Mouse (Mus musculus) retina, adult 2 months (tissue): ENCODE measurements around the gene Tceal1.
"Not testable (repeated sequence)": the region's sequence is repeated elsewhere in the genome, so short reads cannot be mapped to it uniquely, and the experiment has no call there.

Source experiments
- DNase-seq: peaks from one replicate; pipeline ENCODE4 v3.0.0-alpha.2; 2012; ENCODE audit warnings: low read depth, low spot score

Gene Tceal1

DNA sequence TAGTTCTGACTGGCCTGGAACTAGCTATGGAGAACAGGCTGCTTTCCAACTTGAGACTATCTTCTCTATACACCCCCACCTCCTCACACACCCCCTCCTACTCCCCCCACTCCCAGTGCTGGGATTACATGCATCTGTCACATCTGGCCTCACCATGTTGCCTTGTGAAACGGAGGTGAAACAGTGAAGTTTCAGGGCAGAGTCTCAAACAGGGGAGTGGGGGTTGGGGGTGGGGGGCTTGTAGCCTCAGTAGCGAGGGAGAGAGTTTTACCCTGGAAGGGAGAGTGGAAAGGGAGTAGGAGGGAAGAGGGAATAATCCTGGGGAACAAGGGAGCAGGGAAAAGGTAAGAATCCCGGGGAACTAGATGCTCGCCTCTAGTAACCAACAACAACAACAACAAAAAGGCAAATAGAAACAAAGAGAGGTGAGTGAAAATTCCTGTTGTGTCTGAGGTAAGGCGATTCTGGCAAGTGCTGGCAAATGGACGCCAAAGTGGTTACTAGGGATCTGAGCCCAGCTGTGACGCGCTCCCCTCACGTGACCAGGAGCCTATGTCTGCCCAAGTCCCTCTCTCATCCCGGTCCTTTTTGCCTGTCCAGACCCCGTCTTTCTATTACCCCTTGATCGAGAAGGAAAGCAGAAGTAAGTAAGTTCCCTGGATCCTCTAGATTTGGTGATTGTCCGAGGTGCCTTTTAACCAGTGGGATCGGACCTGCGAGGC, at the start of gene Tceal1:
Gene Tceal1, plus strand, starts transcription at position 537 of the 722 bp plus-strand sequence.
- DNase-seq, result peak; percentile 38

DNA sequence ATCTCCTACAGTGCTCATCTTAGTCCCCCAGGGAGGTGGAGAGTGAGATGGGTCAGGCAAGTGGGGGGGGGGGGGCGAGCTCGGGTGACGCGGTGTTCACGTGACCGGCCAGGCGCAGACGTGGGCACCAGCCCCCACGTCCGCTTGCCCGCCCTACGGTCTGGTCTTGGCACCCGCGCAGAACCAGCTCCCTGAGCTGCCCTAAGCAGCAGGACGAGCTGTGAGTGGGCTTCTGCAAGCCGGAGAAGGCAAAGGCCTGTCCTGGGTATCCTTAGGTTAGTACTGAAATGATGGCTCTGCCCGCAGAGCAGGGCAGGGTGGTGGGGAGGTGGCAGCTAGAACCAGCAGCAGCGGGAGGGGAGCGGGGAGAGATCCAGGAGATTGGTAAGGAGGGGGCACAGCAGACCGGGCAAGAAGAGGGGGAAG, 41.5 kb upstream of the Tceal1 start:
- DNase-seq, result peak; percentile 23

DNA sequence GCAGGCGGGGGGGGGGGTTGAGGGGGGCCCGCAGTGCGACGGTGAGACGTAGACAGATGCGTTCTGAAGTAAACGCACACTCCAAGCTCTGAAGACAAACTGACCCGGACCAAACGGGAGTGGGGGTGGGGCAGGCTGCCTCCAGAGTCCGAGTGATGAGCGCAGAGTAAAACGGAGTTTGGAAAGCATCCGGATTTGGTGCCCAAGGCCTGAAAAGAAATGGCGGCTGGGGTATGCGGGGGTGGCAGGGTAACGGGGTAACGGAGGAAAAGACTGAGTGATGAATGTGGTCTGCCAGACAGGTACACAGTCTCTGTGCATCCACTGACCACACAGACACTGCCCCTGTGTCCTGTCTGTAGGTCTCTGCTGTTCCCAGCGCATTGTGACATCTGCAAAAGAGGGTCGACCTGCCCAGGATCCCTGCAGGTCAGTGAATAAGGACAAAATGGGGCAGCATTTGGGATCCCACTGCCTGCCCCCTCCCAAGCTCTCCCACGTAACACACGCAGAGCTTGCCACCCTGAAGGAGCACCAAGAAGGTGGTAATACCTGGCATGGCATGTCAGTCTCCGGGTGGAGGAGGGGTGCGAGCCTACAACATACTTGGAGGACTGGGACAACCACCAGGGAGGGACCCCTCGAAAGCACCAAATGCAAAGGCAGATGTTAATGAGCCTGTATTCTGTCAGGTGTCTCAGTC, 40.9 kb upstream of the Tceal1 start:
- not testable (repeated sequence) for DNase-seq

GRCm38 (mm10) chrX:136668794-136669193, 39.0 kb upstream of the Tceal1 start:
- DNase-seq, result no peak

DNA sequence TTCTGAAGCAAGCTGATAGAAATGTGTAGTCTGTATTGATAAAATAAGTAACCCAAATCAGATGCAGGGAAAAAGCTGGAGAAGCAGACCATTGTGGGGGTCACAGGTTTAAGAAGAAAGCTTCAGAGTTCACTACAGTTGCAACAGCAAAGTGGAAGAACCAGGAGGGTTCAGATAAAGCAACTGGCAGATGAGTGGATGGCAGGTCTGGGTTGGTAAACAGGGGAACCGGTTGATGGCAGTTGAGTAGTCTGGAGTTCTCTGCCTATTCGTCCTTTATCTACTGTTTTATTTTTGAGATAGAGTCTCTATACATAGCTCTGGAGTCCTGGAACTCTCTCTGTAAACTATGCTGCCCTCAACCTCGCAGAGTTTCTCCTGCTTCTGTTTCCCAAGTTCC, 26.8 kb upstream of the Tceal1 start:
- DNase-seq, result no peak

- not testable (repeated sequence) for DNase-seq
These were observed 16.0 kb upstream of the Tceal1 start for GRCm38 (mm10) chrX:136691606-136692293.

- no peak for DNase-seq
These were observed 15.5 kb upstream of the Tceal1 start for GRCm38 (mm10) chrX:136692294-136692675.

GRCm38 (mm10) chrX:136693196-136693595, 14.6 kb upstream of the Tceal1 start:
- no peak for DNase-seq

DNA sequence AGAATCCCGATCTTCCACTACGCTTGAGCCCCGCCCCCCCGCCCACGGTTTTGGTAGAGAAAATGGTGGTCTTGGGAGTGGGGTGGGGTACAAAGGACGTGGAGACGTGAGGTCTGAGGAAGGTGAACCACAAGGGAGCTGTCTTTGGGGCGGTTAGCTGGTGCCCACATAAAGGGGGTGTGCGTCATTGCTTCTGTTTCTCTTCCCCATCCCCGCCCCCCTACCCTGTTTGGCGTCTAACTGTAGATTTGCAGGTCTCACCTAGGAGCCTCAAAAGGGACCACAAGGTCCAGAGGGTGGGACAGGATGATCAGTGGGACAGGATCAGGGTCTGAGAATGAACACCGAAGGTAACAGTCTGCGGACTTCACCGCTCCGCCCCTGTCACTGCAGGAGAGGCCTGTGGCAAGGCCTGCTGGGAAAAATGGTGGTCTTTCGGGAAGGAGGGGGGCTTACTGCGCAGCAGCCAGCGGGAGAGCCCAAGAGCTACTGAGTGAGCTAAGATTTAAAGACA, 443 bp downstream of the Tceal1 start:
- no peak for DNase-seq

GRCm38 (mm10) chrX:136708782-136709181, 1.0 kb downstream of the Tceal1 start:
- no peak for DNase-seq

- not testable (repeated sequence) for DNase-seq
These were observed 7.1 kb downstream of the Tceal1 start for GRCm38 (mm10) chrX:136714742-136715474.

- no peak for DNase-seq
These were observed 24.2 kb downstream of the Tceal1 start for GRCm38 (mm10) chrX:136732016-136732415.

GRCm38 (mm10) chrX:136740087-136740790, 32.5 kb downstream of the Tceal1 start:
- DNase-seq, result no peak

DNA sequence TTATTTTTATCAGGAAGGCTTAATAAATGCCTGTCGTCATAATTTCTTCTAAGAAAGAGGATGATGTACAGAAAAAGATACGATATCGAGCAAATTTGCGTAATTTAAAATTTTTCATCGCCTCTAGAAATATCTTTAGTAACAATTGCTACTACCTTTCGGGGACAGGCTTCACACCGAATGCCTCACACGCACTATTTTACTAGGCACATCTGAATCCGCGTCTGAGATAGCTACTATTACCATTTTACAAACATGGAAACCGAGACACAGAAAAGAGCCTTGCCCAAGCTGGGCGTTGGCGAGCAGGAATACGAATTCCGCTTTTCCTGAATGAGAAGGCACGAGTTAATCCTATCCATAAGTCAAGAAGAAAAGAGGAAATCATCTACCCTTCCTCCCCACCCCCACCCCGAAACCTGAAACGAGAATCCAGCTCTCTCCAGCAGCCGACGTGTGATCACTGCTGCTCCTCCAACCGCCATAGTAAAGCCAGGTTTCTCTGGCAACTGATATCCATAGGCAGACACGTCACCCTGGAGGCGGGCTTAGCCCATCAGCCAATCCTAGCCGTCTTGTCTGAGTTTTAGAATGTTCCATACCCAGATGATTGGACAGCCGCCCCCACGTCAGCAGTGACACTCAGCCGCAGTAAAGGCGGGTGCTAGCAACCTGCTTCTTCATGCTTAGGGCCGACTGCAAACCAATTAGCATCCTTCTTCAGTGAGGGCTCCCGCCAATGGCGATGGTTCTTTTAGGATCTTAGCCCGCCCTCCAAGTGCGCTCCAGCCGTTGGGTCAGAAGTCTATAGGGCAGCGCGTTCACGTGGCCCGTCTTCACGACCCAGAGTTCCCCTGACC, 33.2 kb downstream of the Tceal1 start:
- peak; percentile 89 for DNase-seq

DNA sequence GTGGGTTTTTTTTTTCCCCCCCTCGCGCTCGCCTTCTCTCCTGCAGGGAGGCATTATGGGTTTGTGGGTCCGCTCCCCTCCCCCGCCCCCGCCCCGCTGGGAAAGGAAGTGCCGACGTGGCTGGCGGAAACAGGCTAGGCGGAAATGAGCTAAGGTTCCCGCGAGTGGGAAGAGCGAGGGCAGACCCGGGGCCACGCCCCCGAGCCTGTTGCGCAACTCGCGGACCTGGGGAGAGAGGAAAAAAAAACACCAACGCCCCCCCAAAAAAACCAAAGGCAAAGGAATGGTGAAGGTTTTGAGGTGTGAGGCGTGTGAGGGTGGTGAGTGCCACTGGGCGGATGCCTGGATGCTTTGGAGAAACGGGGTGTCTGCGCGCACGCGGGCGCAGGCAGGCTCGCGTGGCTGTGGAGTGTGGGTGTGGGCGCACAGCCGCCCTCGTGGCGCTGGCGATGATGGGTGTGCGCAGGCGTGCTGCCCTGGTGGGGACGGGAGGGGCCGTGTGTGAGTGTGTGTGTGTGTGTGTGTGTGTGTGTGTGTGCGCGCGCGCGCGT, 33.9 kb downstream of the Tceal1 start:
- no peak for DNase-seq

DNA sequence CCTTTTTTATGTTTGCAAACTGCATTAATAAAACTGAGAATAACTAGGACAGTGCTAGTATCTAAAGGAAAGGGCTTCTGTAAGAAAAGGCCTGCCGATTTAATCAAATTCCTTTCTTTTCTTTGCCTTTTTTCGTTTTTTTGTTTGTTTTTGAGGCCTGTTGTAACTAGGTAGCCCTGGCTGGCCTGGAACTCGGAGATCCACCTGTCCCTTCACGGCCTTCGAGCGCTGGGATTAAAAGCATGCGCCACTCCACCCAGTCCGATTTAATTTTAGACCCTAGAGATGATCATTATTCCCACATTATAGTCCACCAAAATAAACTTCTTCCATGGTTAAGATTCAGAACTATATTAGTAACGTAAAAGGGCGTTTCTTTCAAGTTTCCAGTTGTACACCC, 34.5 kb downstream of the Tceal1 start:
- DNase-seq, result no peak

DNA sequence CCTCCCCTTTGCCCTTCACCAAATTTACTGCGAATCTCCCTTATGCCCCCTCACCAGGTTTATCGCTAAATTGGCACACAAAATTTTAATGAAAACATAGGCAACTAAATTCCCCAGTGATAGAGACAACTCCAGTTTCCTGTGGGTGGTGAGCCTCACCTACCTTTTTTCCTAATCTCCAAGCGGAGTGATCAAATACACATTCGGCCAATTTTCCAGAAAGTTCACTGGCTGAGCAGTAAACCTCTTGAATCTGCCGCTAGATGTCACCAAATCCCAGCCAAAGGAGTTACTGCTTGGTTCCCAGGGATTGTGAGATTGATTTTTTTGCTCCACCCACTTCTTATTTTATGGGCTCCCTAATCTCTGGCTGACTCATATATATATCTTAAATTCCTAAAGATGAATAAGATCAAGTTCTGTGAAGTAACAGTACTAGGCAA, 34.9 kb downstream of the Tceal1 start:
- peak; percentile 50 for DNase-seq

DNA sequence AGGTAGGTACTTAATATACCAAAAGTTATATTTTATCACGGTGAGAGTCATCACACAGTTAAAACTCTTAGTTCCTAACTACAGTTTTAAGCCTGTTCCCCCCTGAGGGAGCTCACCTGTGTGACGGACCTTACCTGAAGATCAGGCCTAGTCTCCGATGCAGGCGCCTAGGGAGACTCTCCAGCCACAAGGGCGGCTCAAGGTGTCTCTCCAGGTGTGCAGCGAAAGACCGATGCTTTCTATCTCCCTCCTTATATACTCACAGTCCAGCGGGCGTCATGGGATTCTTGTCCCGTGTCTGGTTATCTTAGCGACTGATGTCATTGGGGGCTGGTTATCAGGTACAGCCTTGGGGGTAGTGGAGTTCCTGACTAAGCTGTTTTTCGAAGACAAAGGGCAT, 35.7 kb downstream of the Tceal1 start, which contains the start of gene Morf4l2:
Gene Morf4l2, minus strand, starts transcription at position 232 of the 400 bp plus-strand sequence.
- DNase-seq, result no peak

- DNase-seq, result no peak
These were observed 36.9 kb downstream of the Tceal1 start for GRCm38 (mm10) chrX:136744663-136745062.

GRCm38 (mm10) chrX:136749329-136749728, 41.5 kb downstream of the Tceal1 start:
- no peak for DNase-seq
